Mouse (Mus musculus): Measurements from ENCODE around the gene Cox6a1.

DNA sequence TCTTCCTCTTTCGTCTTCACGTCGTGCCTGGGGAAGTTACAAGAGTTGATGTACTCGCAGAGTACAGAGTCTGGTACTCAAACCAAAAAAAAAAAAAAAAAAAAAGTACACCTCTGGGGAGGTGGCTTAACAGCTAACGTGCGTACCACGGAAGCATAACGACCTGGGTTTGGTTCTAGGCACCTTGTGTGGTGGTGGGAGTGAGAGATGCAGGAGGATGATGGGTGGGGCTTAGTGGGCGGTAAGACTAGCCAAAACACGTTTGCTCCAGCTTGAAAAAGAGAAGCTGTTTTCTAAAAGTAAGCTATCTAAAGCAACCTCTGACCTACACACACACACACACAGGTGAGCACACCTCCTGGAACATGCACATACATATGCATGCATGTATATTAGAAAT lies 46.1 kb upstream of the Cox6a1 start:
- TF ChIP-seq CTCF (IDR thresholded peaks at IDR 0.05; ENCODE audit: low read depth) (no peak), EP300 (IDR thresholded peaks at IDR 0.05; ENCODE audit: low read depth) (no peak)

All from liver, embryonic 14.5 days (tissue).